Mouse (Mus musculus) myocyte (in vitro differentiated cells): ENCODE results near the gene Rbmy. TPM values are rescaled to one million over a fixed set of nuclear protein-coding genes. Genes with fewer than 3 reads are reported as not detected.
"Not testable (repeated sequence)": the region's sequence is repeated elsewhere in the genome, so short reads cannot be mapped to it uniquely, and the experiment has no call there.

Source experiments
- H3K27me3 ChIP-seq: one replicate; pipeline ENCODE4 v1.6.1; 2011; ENCODE audit not compliant: control insufficient read depth, insufficient read depth, insufficient read length
- H3K36me3 ChIP-seq: one replicate; pipeline ENCODE4 v1.6.1; 2011; ENCODE audit not compliant: control insufficient read depth, insufficient read depth
- H3K4me2 ChIP-seq: one replicate; pipeline ENCODE4 v1.6.1; 2011; ENCODE audit warnings: low read depth, control low read depth
- H3K4me3 ChIP-seq: one replicate; pipeline ENCODE4 v1.5.1; 2011; ENCODE audit warnings: mild to moderate bottlenecking, control low read depth, moderate library complexity
- H3K79me2 ChIP-seq: one replicate; pipeline ENCODE4 v1.6.1; 2011; ENCODE audit not compliant: control insufficient read depth, insufficient read depth
- H3ac ChIP-seq: one replicate; pipeline ENCODE4 v1.6.1; 2011; ENCODE audit not compliant: control insufficient read depth, insufficient read length
- polyA plus RNA-seq: library from polyadenylated mRNA; unstranded; fragments of >200 nt; fragmentation: generic; extraction: Trizol; gene quantifications from one replicate; pipeline ENCODE4 v1.2.1, GENCODE M21; 2012; ENCODE audit warnings: missing spikeins

The Rbmy gene
- not detected for polyA plus RNA-seq

DNA sequence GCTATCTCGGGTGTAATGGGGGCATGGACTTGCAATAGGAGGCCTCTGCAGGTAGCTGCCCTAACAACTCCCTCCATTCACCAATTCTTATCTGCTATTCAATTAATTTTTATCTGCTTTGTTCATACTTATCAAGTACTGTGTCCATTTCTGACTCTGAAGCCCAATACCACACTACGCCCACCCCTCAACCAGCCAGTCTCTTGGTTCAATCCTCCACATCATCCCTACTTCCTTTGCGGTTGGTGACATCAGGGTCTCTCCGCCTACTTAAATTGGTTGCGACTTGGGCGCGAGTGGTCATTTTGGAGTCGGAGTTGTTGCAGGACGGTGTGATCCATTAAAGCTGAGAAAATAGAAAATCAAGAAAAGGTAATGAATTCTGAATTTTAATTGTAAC, at the start of gene Rbmy, which contains the start of gene Gm10256:
Gene Rbmy (plus strand): TSS at position 301 of the 400 bp plus-strand sequence.
Gene Gm10256 (plus strand): TSS at position 320 of the 400 bp plus-strand sequence.
- H3K36me3 ChIP-seq, H3ac ChIP-seq, H3K4me3 ChIP-seq, H3K4me2 ChIP-seq, H3K27me3 ChIP-seq, H3K79me2 ChIP-seq: not testable (repeated sequence)

DNA sequence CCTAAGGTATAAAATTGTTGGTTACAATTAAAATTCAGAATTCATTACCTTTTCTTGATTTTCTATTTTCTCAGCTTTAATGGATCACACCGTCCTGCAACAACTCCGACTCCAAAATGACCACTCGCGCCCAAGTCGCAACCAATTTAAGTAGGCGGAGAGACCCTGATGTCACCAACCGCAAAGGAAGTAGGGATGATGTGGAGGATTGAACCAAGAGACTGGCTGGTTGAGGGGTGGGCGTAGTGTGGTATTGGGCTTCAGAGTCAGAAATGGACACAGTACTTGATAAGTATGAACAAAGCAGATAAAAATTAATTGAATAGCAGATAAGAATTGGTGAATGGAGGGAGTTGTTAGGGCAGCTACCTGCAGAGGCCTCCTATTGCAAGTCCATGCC, 34.4 kb upstream of the Rbmy start, which contains the start of gene Gm4064:
Gene Gm4064 (minus strand): TSS at position 101 of the 400 bp plus-strand sequence.
- not testable (repeated sequence) for H3ac ChIP-seq, H3K79me2 ChIP-seq, H3K27me3 ChIP-seq, H3K36me3 ChIP-seq, H3K4me3 ChIP-seq, H3K4me2 ChIP-seq

Other genes with a start within 250 kb of the Rbmy start
- not detected for gene H2al2c, start 231.6 kb upstream of the Rbmy start, polyA plus RNA-seq
- gene Sry, start 167.0 kb upstream of the Rbmy start, polyA plus RNA-seq: not detected
- not detected for gene H2al2b, start 110.0 kb upstream of the Rbmy start, polyA plus RNA-seq
- gene Gm4064, start 34.5 kb upstream of the Rbmy start, polyA plus RNA-seq: not detected
- gene Gm10256, start within 50 bp of the Rbmy start, polyA plus RNA-seq: not detected
- not detected for gene Gm10352, start 70.3 kb downstream of the Rbmy start, polyA plus RNA-seq
- gene Gm29289, start 101.9 kb downstream of the Rbmy start, polyA plus RNA-seq: not detected